Mouse (Mus musculus) heart, postnatal 36 days (tissue): Measurements from ENCODE around the gene Rpl6. TPM values are rescaled to one million over a fixed set of nuclear protein-coding genes. Genes with fewer than 3 reads are reported as not detected.
"Not testable (repeated sequence)": the region's sequence is repeated elsewhere in the genome, so short reads cannot be mapped to it uniquely, and the experiment has no call there.

Experiments used
- DNase-seq, 2 experiments: peaks; one replicate each; pipeline ENCODE4 v3.0.0; 2021 to 2022
- intact Hi-C: fragments of 180-260 bp; cut with DNase I; formaldehyde crosslinking; loops from one replicate; pipeline ENCODE4 v1.15.1; 2025
- total RNA-seq, 2 experiments: library from RNA; stranded (reverse); gene quantifications; 2 replicates each; pipeline ENCODE4 v1.2.3; 2021

The Rpl6 gene
- total RNA-seq, 2 experiments from 2014 or later, result 519 to 543 TPM

DNA sequence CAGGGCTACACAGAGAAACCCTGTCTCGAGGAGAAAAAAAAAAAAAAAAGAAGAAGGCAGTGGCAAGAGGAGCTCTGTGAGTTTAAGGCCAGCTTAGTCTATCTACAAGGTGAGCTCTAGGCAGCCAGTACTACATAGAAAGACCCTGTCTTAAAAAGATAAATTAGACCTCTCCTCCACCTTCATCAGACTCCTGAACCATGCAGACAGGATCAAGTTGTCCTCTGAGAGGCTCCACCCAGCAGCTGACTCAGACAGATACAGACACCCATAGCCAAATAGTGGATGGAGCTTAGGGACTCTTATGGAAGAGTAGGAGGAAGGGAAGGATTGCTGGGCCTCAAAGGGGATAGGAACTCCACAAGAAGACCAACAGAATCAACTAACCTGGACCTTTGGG is 10.1 kb upstream of the Rpl6 start:
- DNase-seq, result no peak
- intact Hi-C loops, result no loop called here

DNA sequence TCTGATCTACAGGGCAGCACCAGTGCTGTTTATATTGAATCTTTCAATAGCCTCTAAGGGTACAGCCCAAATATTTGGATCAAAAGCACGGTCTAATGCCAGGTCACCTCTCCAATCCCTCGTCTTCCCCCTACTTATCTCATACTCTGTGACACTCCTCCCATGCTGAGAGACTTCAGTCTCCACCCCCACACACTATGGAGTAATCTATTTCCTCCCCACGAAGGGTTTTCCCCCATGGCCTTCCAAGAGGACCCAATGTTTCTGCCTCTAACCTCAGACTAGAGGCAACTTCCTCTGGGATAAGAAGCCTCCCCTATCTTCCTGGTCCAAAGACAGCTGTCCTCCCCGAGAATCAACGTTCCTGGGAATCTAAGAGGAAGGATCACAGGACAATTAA is 7.5 kb upstream of the Rpl6 start:
- intact Hi-C loops, result no loop called here
- no peak for DNase-seq

DNA sequence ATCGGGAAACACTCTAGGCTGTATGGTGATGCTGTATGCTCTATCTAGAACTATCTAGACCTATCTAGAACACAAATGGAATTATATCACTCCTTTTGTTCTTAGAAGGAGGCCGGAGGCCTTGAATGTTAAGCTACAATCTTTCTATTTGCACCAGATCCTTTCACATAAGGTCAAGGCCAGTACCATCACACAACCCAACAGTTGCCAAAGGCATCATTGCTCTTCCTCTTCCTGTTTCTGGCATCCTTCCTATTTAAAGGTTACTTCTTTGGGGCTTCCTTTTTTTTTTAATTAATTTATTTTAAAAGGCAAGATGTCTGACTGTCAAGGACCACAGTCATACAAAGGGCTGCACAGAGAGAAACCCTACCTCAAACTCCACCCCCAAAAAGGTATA is 6.9 kb upstream of the Rpl6 start:
- intact Hi-C loops, result no loop called here
- no peak for DNase-seq

DNA sequence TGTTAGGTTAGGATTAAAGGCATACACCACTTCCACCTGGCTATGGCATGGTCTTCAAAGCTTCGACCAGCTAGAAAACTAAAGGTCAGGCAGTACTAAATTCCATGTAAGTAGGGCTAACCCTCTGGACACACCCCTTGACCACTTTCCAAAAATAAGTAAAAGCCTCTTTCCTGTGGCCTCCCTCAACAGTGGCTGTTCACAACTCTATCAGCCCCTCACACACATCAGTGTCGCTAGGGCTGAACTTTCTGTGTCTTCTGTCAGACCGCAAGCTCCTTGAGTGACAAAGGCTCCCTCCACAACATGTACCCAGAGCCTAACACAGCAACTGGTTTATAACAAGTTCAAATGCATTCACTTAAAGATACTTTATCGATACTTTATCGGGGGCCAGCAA is 5.9 kb upstream of the Rpl6 start:
- DNase-seq, result no peak

GRCm38 (mm10) chr5:121201739-121202138 is 2.5 kb upstream of the Rpl6 start:
- intact Hi-C loops, result no loop called here
- DNase-seq, result no peak

More for the DNA sequence above, 5.9 kb upstream of the Rpl6 start:
- intact Hi-C loops, result no loop called here

DNA sequence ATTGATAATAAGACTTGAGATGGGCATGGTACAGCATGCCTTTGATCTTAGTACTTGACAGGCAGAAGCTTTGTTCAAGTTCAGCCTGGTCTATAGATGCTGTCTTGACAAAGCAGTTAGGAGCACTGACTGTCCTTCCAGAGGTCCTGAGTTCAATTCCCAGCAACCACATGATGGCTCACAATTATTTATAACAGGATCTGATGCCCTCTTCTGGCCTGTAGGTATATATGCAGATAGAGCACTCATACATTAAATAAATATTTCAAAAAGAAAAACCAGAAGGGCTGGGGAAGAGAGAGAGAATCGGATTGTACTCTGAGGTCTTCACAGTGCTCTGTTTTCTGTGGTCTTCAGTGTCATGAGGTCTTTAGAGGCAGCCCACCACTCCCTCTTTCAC is 1.8 kb upstream of the Rpl6 start:
- DNase-seq, result no peak
- intact Hi-C loops, result no loop called here

GRCm38 (mm10) chr5:121205537-121206130 is 1.4 kb downstream of the Rpl6 start:
- DNase-seq, intact Hi-C loops: not testable (repeated sequence)

GRCm38 (mm10) chr5:121206540-121206939 is 2.3 kb downstream of the Rpl6 start:
- DNase-seq, result no peak
- intact Hi-C loops, result no loop called here

GRCm38 (mm10) chr5:121206984-121207383 is 2.7 kb downstream of the Rpl6 start:
- intact Hi-C loops, result no loop called here
- no peak for DNase-seq

GRCm38 (mm10) chr5:121209755-121210600 is 5.7 kb downstream of the Rpl6 start:
- intact Hi-C loops, result no loop called here
- DNase-seq, result no peak

- intact Hi-C loops, result no loop called here
- no peak for DNase-seq
Measured at GRCm38 (mm10) chr5:121210601-121210924, 6.3 kb downstream of the Rpl6 start.

DNA sequence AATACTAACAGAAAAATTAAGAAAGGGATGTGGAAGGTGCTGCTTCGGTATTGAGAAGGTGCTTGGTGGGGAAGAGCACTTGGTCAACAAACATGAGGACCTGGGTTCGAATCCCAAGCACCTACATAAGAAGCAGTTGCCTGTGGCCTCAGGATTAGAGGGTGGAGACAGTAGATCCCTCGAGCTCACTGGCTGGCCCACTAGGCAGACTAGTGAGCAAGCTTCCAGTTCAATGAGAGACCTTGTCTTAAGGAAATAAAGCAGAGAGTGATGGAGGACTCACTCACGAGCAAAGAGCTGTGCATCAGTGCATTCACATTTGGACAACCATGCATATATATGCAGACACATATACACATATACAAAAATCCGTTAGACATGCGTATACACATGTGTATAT is 7.8 kb downstream of the Rpl6 start:
- intact Hi-C loops, result no loop called here

DNA sequence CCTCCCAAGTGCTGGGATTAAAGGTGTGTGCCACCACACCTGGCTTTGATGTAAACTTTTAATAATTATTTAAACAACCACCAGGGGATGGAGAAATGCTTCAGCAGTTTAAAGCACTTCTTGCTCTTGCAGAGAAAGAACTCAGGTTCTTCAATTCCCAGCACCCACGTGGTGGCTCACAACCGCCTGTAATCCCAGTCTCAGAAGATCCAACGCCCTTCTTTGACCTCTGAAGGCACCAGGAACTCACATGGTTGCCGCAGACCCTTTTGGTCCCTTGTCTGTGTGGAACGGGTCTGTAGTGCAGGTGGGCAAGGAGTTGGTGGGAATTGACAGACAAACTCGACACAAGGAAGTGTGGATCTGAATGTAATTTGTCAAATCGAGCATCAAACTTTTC is 10.4 kb downstream of the Rpl6 start:
- intact Hi-C loops, result loop anchor here (1.0 to 5.0 kb wide), 2 partner anchors 53 to 178 kb away; no protein-coding TSS in a partner anchor

More for the DNA sequence above, 7.8 kb downstream of the Rpl6 start:
- no peak for DNase-seq

DNA sequence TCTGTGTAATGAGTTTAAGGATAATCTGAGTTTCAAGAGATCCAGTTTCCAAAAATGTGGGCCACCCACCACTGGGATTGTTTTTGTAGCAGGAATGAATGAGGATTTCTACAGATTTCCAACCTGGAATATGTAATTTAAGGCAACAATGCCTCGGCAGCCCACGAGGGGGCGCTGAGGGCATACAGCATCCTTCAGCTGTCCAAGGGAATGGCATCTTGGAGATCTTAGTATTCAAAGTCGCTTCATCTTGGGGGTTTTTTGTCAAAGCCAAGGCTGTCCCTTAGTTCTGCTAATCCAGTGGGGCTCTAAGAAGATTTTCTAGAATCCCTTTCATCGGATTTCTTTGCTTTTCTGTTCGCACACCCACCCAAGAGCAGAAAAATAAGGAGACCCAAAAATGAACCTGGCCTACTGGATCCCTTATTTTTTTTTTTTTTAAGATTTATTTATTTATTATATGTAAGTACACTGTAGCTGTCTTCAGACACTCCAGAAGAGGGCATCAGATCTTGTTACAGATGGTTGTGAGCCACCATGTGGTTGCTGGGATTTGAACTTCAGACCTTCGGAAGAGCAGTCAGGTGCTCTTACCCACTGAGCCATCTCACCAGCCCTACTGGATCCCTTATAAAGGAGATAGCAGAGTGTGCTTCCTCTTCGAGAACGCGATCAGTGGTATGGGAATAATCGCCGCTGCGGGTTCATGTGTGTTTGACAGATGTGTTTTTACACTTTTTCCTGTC is 11.3 kb downstream of the Rpl6 start:
- DNase-seq, result peak; percentile 62 to 77
- intact Hi-C loops, result loop anchor here (1.0 to 5.0 kb wide), 2 partner anchors 52 to 177 kb away; no protein-coding TSS in a partner anchor

More for the DNA sequence above, 10.4 kb downstream of the Rpl6 start:
- DNase-seq, result no peak

DNA sequence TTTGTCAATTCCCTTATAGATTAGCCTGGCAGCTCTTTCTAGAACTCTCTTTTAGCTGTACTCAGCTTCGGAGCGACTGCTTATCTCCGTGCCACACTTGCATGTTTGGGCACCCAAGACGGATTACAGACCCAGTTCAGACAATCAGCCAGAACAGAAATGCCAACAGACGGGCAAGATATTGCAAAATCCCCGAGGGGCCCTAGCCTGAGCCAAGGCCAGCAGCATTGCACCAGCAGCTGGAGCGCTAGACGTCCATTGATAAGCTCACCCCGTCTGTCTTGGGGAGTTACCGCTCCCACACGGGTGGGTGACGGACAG is 11.8 kb downstream of the Rpl6 start:
- DNase-seq, result no peak

GRCm38 (mm10) chr5:121216584-121217312 is 12.5 kb downstream of the Rpl6 start:
- intact Hi-C loops, result loop anchor here (5.0 kb wide), 1 partner anchor 176 kb away; no protein-coding TSS in a partner anchor
- not testable (repeated sequence) for DNase-seq

More for the DNA sequence above, 11.8 kb downstream of the Rpl6 start:
- intact Hi-C loops, result loop anchor here (5.0 kb wide), 1 partner anchor 176 kb away; no protein-coding TSS in a partner anchor

GRCm38 (mm10) chr5:121217313-121217634 is 13.0 kb downstream of the Rpl6 start:
- no peak for DNase-seq
- intact Hi-C loops, result loop anchor here (5.0 kb wide), 1 partner anchor 175 kb away; no protein-coding TSS in a partner anchor

DNA sequence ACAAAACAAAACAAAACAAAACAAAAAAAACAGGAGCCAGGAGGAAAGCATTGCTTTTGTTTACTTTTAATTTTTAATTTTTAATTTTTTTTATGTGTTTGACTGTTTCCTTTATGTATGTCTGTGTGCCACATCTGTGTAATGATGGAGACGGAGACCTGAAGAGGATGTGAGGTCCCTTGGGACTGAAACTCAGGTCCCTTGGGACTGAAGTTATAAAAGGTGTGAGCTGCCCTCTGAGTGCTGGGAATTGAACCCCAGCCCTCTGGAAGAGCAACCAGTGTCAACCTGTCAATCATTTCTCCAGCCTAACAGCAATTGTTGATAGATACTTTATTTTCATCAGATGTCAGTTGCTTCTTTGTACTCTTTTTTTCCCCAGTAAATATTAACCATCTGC is 14.9 kb downstream of the Rpl6 start:
- intact Hi-C loops, result loop anchor here (5.0 kb wide), 1 partner anchor 173 kb away; no protein-coding TSS in a partner anchor
- no peak for DNase-seq

DNA sequence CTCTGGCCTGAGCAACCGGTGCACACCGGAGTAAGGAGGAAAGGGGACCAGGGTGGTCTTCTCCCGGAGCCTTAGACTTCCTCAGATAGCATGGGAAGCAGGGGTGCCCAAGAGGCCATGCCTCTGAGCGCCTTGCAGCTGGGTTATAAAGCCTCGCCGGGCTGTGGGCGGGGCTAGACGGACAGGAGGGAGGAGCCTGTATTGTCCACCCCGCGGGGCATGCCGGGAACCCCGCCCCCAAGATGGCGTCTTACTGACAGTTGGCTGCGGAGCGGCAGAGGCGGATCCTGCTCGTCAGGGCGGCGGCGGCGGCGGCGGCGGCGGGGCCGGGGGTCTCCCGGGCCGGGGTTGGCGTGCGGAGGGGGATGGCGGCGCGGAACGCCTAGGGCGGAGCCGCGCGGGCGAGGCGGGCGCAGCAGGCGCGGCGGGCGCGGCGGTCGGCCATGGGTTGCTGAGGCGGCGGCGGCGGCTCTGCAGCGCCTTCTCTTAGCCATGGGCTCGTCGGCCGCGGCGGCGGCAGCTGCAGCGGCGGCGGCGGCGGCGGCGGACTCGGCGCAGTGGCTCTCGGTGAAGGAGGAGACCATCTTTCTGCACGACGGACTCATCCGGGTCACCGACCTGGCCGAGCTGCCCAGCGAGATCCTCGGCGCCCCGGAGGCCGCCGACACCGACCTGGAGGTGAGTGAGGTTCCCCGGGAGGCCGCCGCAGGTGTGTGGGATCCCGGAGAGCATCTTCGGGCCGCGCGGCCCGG is 15.9 kb downstream of the Rpl6 start, which contains the start of gene Hectd4:
Hectd4 (plus strand) TSS at position 240 of the 752 bp plus-strand sequence.
- DNase-seq, result peak; percentile 97 to 99
- intact Hi-C loops, result loop anchor here (5.0 kb wide), 1 partner anchor 172 kb away; no protein-coding TSS in a partner anchor
